Mouse (Mus musculus) limb, embryonic 12.5 days (tissue): ENCODE data around the gene Tmem121b. TPM values are rescaled to one million over a fixed set of nuclear protein-coding genes. Genes with fewer than 3 reads are reported as not detected.

ENCODE experiments used
- ATAC-seq: fragments of 200-750 bp; cut with Nextera tagmentation; 2 replicates; pipeline ENCODE4 v1.8.0; 2017; ENCODE audit warnings: low read depth, moderate TSS enrichment; ENCODE audit not compliant: insufficient number of reproducible peaks, insufficient read depth, low FRiP score, low TSS enrichment
- H3K27ac ChIP-seq: fragments of 300-500 bp; sonication (generic); 2 replicates; pipeline ENCODE4 v1.5.1; 2016; ENCODE audit warnings: mild to moderate bottlenecking, moderate library complexity
- H3K27me3 ChIP-seq: fragments of 300-500 bp; sonication (generic); 2 replicates; pipeline ENCODE4 v1.6.1; 2016; ENCODE audit warnings: mild to moderate bottlenecking, moderate library complexity
- H3K36me3 ChIP-seq: fragments of 300-500 bp; sonication (generic); 2 replicates; pipeline ENCODE4 v1.6.1; 2016; ENCODE audit warnings: mild to moderate bottlenecking, moderate library complexity
- H3K4me1 ChIP-seq: fragments of 300-500 bp; sonication (generic); replicated peaks from 2 replicates; pipeline ENCODE4 v1.6.1; 2016
- H3K4me2 ChIP-seq: fragments of 300-500 bp; sonication (generic); 2 replicates; pipeline ENCODE4 v1.6.1; 2016; ENCODE audit warnings: mild to moderate bottlenecking, moderate library complexity
- H3K4me3 ChIP-seq: fragments of 300-500 bp; sonication (generic); replicated peaks from 2 replicates; pipeline ENCODE4 v1.5.1; 2016; ENCODE audit warnings: mild to moderate bottlenecking
- H3K9ac ChIP-seq: fragments of 300-500 bp; sonication (generic); replicated peaks from 2 replicates; pipeline ENCODE4 v1.6.1; 2016; ENCODE audit warnings: mild to moderate bottlenecking, moderate library complexity
- H3K9me3 ChIP-seq: fragments of 300-500 bp; sonication (generic); 2 replicates; pipeline ENCODE4 v1.6.1; 2016; ENCODE audit warnings: mild to moderate bottlenecking, moderate library complexity
- WGBS: fragments of 180-500 bp; shearing (Covaris S2); methylation state at CpG from one replicate; pipeline ENCODE4 v1.1.7; 2016; 5-methylcytosine and 5-hydroxymethylcytosine counted together
- polyA plus RNA-seq: library from polyadenylated mRNA; unstranded; fragments of >200 nt; fragmentation: Nextera tagmentation; extraction: Ambion mirVana; gene quantifications from 2 replicates; pipeline ENCODE4 v1.2.1, GENCODE M21; 2016

The Tmem121b gene
- polyA plus RNA-seq, 1 experiment from 2014 or later = 0.31 TPM

DNA sequence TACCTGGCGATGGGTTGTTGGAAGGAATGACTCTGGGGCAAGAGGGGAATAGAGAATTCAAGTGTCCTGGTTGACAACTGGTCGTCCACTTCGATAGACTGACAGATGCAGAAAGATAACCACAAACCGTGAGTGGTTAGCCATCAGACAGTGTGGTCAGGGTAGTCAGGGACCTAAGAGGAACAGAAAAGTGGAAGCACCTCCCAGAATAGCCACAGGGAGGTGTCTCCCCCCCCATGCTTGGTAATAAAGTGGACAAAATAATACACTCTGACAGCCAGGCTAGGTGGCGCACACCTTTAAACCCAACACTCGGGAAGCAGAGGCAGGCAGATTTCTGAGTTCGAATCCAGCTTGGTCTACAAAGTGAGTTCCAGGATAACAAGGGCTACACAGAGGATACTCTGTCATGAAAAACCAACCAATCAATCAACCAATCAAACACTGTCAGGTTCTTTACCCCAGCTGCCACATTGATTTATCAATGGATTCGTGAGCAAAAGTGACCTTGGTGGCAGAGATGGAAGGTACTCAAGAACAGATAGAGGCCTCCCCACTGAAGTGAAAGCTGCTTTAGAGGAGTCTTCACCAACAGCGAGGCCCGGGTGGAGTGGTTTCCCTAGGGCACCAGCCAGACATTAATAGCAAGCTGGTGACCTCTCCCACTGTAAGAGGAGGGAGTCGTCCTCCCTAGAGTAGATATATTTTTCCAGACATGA is 41.1 kb downstream of the Tmem121b start:
- H3K9ac ChIP-seq = no peak overlapping the region
- no peaks in the 10 kb centered on the region for H3K9me3 ChIP-seq
- H3K27me3 ChIP-seq = no peaks in the 10 kb centered on the region
- no peak overlapping the region for H3K27ac ChIP-seq
- H3K4me1 ChIP-seq = peaks cover 8% of the 10 kb centered on the region; the same call in 1 of the 2 replicates
- 91% methylated on average over 11 of the region's 11 CpGs for WGBS
- H3K4me2 ChIP-seq = no peak overlapping the region
- no peak overlapping the region for H3K4me3 ChIP-seq
- ATAC-seq = no peak
- no peaks in the 10 kb centered on the region for H3K36me3 ChIP-seq

DNA sequence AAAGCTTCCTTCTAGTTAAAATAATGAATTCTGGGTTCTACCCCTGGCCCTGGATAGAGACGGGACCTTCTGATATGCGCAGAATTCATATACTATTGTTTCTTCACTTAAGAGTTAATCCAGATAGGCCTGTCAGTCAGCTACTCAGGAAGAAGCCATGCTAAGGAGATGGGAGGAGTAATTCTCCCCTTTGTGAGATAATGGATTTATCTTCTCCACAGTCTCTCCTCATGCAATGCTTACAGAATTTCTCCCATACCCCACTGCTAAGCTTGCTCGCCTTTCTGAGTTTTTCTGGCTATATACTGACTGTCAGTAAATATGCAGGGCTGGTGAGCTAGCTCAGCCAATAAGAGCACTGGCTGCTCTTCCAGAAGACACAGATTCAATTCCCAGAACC is 43.4 kb downstream of the Tmem121b start:
- no peak overlapping the region for H3K4me3 ChIP-seq
- no peak overlapping the region for H3K9ac ChIP-seq
- H3K27ac ChIP-seq = no peak overlapping the region
- peaks cover 1% of the 10 kb centered on the region; the same call in 1 of the 2 replicates for H3K36me3 ChIP-seq
- H3K4me1 ChIP-seq = peaks cover 8% of the 10 kb centered on the region; the same call in 1 of the 2 replicates
- no peaks in the 10 kb centered on the region for H3K9me3 ChIP-seq
- no peaks in the 10 kb centered on the region for H3K27me3 ChIP-seq
- ATAC-seq = no peak
- no peak overlapping the region for H3K4me2 ChIP-seq
- 92% methylated on average over 3 of the region's 3 CpGs for whole genome bisulfite sequencing

DNA sequence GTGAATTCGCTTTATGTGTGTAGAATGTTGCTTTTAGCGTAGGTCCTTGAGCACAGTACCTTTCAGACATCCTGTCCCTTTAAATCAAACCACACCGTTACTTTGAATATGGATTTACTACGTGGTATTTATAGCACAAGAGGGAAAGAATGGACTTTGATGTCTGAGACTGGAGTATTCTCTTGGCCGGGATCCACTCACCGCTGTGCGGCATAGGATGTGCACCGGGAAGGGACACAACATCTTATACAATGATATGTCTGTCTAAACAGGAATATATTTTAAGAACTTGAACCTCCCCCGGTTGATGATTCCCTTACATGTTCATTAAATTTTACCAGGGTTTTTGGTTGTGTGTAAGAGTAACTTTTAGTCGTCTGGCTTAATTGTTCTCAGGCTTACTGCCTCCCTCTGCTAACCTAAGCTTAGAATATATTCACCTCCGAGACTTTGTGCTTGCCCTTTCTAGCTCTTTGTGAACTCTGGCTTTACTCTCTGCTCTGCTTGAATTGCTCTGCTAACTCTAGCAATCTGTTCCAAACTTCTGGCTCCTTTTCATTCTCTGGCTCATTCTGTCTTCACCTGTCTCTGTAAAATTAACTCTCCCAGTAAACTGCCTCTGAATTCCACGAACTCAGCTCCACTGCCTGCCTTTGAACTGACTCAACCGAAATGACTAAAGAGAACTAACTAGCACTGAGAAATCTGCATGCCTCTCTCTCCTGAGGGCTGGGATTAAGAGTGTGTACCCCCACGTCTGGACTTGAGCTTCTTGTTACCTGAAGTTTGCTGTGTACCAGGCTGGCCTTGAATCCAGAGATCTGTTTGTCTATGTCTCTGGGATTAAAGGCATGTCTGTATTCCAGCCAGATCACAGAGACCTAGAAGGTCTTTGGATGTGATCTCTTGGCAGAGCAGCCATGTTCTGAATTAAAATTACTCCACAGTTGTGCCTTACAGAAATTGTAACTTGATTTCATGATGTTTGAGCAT is 49.9 kb downstream of the Tmem121b start:
- no peak overlapping the region for H3K27ac ChIP-seq
- no peaks in the 10 kb centered on the region for H3K9me3 ChIP-seq
- no peak overlapping the region for H3K4me3 ChIP-seq
- H3K4me1 ChIP-seq = no peaks in the 10 kb centered on the region
- H3K9ac ChIP-seq = no peak overlapping the region
- no peaks in the 10 kb centered on the region for H3K27me3 ChIP-seq
- ATAC-seq = no peak
- H3K36me3 ChIP-seq = peaks cover 50% of the 10 kb centered on the region
- WGBS = 77% methylated on average over 14 of the region's 14 CpGs
- H3K4me2 ChIP-seq = no peak overlapping the region

DNA sequence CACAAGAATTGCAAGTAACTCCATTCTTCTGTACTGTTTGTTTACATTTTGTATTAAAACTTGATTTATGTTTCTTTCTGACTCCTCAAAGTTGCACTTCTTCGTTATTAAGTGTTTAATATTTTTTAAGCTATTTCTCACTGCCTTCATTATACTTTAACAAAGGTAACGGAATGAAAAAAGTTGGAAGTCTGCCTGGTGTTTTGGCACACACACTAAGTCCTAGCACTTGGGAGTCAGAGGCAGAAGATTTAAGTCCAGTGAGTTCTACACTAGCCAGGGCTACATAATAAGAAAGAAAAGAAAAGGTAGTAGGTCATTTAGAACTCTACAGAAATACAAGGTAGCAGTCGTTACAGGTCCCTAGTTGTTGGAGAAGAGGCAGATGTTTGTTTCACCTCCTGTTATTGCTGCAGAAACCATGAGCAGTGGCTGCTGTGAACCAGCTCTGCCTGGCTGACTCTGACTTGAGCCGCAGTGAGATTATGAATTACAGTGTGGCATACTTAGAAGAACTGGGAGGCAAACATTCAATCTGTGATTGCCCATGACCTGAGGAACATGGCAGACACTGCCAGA is 51.3 kb downstream of the Tmem121b start:
- ATAC-seq = no peak
- WGBS = 93% methylated on average over 4 of the region's 4 CpGs
- peaks cover 55% of the 10 kb centered on the region for H3K36me3 ChIP-seq
- H3K4me3 ChIP-seq = no peak overlapping the region
- no peaks in the 10 kb centered on the region for H3K27me3 ChIP-seq
- no peaks in the 10 kb centered on the region for H3K4me1 ChIP-seq
- H3K9me3 ChIP-seq = no peaks in the 10 kb centered on the region
- no peak overlapping the region for H3K27ac ChIP-seq
- no peak overlapping the region for H3K9ac ChIP-seq
- no peak overlapping the region for H3K4me2 ChIP-seq

Other genes starting within 250 kb of the Tmem121b start
- gene D330020A13Rik, start 199.4 kb downstream of the Tmem121b start, polyA plus RNA-seq = 0.29 and 0.35 TPM in 2 replicates
- 0.73 and 0.78 TPM in 2 replicates for gene B4galnt3, start 199.2 kb downstream of the Tmem121b start, polyA plus RNA-seq
- gene Kdm5a, start 129.7 kb downstream of the Tmem121b start, polyA plus RNA-seq = 52.5 and 56.5 TPM in 2 replicates
- 27.6 and 30.6 TPM in 2 replicates for gene Ccdc77, start 129.4 kb downstream of the Tmem121b start, polyA plus RNA-seq
- gene Il17ra, start 30.6 kb downstream of the Tmem121b start, polyA plus RNA-seq = 3.8 and 4.8 TPM in 2 replicates
- 21.7 and 22.1 TPM in 2 replicates for gene Hdhd5, start 37.5 kb upstream of the Tmem121b start, polyA plus RNA-seq
- gene Cecr2, start 172.6 kb upstream of the Tmem121b start, polyA plus RNA-seq = 6.2 and 8.5 TPM in 2 replicates